ENCODE assay signal across 8 mouse cellular contexts in the genomic region with DNA sequence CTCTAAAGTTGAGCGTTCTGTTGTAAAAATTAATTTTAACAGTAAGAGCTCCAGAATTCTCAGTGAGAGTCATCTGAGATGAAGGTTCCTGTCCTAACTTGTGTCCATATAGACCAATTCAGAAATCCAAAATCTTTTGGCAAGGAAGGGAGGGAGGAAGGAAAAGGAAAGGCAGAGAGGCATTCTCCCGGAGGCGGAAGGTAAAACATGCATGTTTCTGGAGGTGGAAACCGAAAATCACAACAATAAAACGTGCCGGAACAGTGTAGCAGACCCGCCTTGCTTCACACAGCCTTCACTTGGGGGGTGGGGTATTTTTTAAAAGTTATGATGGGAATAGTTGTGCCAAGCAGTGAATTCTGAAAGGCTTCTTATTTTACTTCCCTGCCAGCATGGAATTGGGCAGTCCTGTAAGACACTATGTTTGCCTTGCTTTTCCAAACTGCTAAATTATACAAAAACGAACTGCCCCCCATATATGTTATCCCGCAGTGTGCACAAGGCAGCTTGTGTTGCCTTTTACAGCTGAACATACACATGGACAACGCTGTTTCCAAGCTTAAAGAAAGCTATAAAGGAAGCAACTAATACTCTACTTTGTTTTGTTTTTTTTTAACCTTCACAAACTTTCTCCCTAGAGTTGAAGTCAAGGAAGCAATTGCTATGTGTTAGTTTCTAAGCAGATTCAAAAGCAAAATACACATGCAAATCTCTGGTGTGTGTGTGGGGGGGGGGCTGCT. TPM values are rescaled to one million over a fixed set of nuclear protein-coding genes. Genes with fewer than 3 reads are reported as not detected.
DNase-seq lines count a peak whose midpoint lies in the region; ATAC-seq lines count a peak whose summit lies in the region.

No protein-coding gene starts in this region.

- H3K9me3 ChIP-seq in hindbrain, embryonic 12.5 days (replicated peaks), result no peaks in the 10 kb centered on the region
- no peaks in the 10 kb centered on the region for H3K9me3 ChIP-seq in midbrain, embryonic 12.5 days

- no peak for ATAC-seq in hindbrain, embryonic 12.5 days (ENCODE audit: low FRiP score)
- ATAC-seq in midbrain, embryonic 12.5 days (ENCODE audit: low FRiP score, low read depth), result no peak
- no peak for ATAC-seq in granulocyte monocyte progenitor cell, adult 5-6 weeks (replicated peaks; ENCODE audit: poor library complexity, severe bottlenecking)

- H3K27me3 ChIP-seq in hindbrain, embryonic 12.5 days, result no peaks in the 10 kb centered on the region
- H3K27me3 ChIP-seq in midbrain, embryonic 12.5 days, result peaks cover 27% of the 10 kb centered on the region

- H3K4me3 ChIP-seq in hindbrain, embryonic 12.5 days, result peak overlapping the region; percentile 76
- H3K4me3 ChIP-seq in midbrain, embryonic 12.5 days, result peak overlapping the region; percentile 69

- peak overlapping the region; percentile 100 for H3K27ac ChIP-seq in hindbrain, embryonic 12.5 days
- peak overlapping the region; percentile 68 for H3K27ac ChIP-seq in midbrain, embryonic 12.5 days (replicated peaks)

- peaks cover 33% of the 10 kb centered on the region for H3K4me1 ChIP-seq in hindbrain, embryonic 12.5 days
- H3K4me1 ChIP-seq in midbrain, embryonic 12.5 days, result peaks cover 53% of the 10 kb centered on the region

- intact Hi-C loops in left cerebral cortex, postnatal 4 days (cut with DNase I), result loop anchor here (5.0 kb wide), 1 partner anchor 1739 kb away; no protein-coding TSS in a partner anchor

- under 1% methylated on average over 10 of the region's 10 CpGs for WGBS in hindbrain, embryonic 12.5 days
- WGBS in midbrain, embryonic 12.5 days, result 2% methylated on average over 10 of the region's 10 CpGs

- peak overlapping the region; percentile 85 for H3K4me2 ChIP-seq in hindbrain, embryonic 12.5 days (replicated peaks)
- peak overlapping the region; percentile 91 for H3K4me2 ChIP-seq in midbrain, embryonic 12.5 days (replicated peaks)

- no peaks in the 10 kb centered on the region for H3K36me3 ChIP-seq in hindbrain, embryonic 12.5 days
- H3K36me3 ChIP-seq in midbrain, embryonic 12.5 days, result no peaks in the 10 kb centered on the region

- peak; percentile 22 to 67 for DNase-seq in heart, adult 18-20 months
- no peak for DNase-seq in heart, adult 9 months (ENCODE audit: low spot score in 2 of 2)
- peak; percentile 62 for DNase-seq in embryo, embryonic 9.5 days (ENCODE audit: extremely low spot score)
- DNase-seq in layer of hippocampus, adult 9-11 months, result no peak
- no peak for DNase-seq in left cerebral cortex, postnatal 4 days

- H3K9ac ChIP-seq in hindbrain, embryonic 12.5 days, result peak overlapping the region; percentile 99
- peak overlapping the region; percentile 81 for H3K9ac ChIP-seq in midbrain, embryonic 12.5 days (replicated peaks)

RNA-seq across cellular contexts. Expression of gene Meis1, which starts 2.1 kb away (rescaled TPM):
- total RNA-seq in heart, adult 18-20 months (2021), result 10 to 100 TPM; 25.0 to 25.2 TPM
- polyA plus RNA-seq in hindbrain, embryonic 12.5 days (2016; fragmentation: Nextera tagmentation; extraction: Ambion mirVana), result 173 and 204 TPM in 2 replicates
- polyA plus RNA-seq in midbrain, embryonic 12.5 days (2016; fragmentation: Nextera tagmentation; extraction: Ambion mirVana), result 40.5 and 44.8 TPM in 2 replicates
- 12.6 and 24.4 TPM in 2 replicates for total RNA-seq in granulocyte monocyte progenitor cell, adult 5-6 weeks (2014; fragmentation: Nextera tagmentation)
- 15.4 and 17.6 TPM in 2 replicates for total RNA-seq in granulocyte monocyte progenitor cell, adult 5-6 weeks (2017)
- 1 to 10 TPM; 9.1 to 9.7 TPM for total RNA-seq in left cerebral cortex, postnatal 4 days (2021)

Comparison
In these comparisons a context has a peak if more than half of its experiments do, and no peak if none do; other contexts are left out.
1. DNase-seq: peak in heart, adult 18-20 months (2 of 2) and embryo, embryonic 9.5 days (single experiment); none in heart, adult 9 months (0 of 2), layer of hippocampus, adult 9-11 months (single experiment) and left cerebral cortex, postnatal 4 days (single experiment).